Mouse (Mus musculus): ENCODE measurements at regions not wholly inside any gene's neighbourhood (a gene's known extent, or its start where the extent isn't known, plus 50 kb on each side); places are given as distances from the start of the nearest gene placed in this dataset.

- peak; percentile 29 for DNase-seq (ENCODE audit: low spot score)
These were observed 74.3 kb upstream of the A2m start for GRCm38 (mm10) chr6:121560852-121561251.

GRCm38 (mm10) chr6:121560393-121560793 lies 74.8 kb upstream of the A2m start:
- no peak for DNase-seq (ENCODE audit: low spot score)

- DNase-seq (ENCODE audit: low spot score): peak; percentile 17
These were observed 78.7 kb upstream of the A2m start for GRCm38 (mm10) chr6:121556481-121556880.

GRCm38 (mm10) chr6:121553501-121554132 lies 80.1 kb upstream of the Iqsec3 start:
- DNase-seq (ENCODE audit: low spot score): no peak

GRCm38 (mm10) chr6:121533521-121533920 lies 60.0 kb upstream of the Iqsec3 start:
- no peak for DNase-seq (ENCODE audit: low spot score)

- peak; percentile 59 for DNase-seq (ENCODE audit: low spot score)
These were observed 59.4 kb upstream of the Iqsec3 start for GRCm38 (mm10) chr6:121532926-121533325.

- DNase-seq (ENCODE audit: low spot score): no peak
These were observed 58.4 kb upstream of the Iqsec3 start for GRCm38 (mm10) chr6:121531825-121532389.

GRCm38 (mm10) chr6:121527281-121527680 lies 53.8 kb upstream of the Iqsec3 start:
- no peak for DNase-seq (ENCODE audit: low spot score)

GRCm38 (mm10) chr6:121526121-121526520 lies 52.6 kb upstream of the Iqsec3 start:
- no peak for DNase-seq (ENCODE audit: low spot score)

- no peak for DNase-seq (ENCODE audit: low spot score)
These were observed 51.1 kb upstream of the Iqsec3 start for GRCm38 (mm10) chr6:121524613-121524970.

GRCm38 (mm10) chr6:121523882-121524612 lies 50.6 kb upstream of the Iqsec3 start:
- no peak for DNase-seq (ENCODE audit: low spot score)
